Mouse (Mus musculus): ENCODE data around the gene Olfr133.
"Not testable (repeated sequence)": the region's sequence is repeated elsewhere in the genome, so short reads cannot be mapped to it uniquely, and the experiment has no call there.

Gene Olfr133

DNA sequence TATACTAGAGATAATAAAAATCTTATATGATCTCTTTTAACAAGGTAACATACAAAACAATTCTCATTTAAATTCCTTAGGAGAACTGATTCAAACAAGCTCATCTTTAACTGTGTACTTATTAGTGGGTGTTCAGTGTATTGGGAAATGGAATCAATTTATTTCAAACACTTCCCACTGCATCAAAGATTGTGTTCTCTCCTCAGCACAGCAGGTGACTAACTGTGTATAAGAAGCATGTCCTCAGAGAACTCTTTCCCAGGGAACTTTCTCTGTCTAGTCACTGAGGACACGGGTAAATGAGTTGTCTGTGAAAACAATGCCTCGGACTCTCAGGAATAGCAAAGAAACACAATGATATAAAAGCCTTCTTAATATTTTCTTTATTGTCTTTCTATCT lies at the start of gene Olfr133:
Gene Olfr133 (plus strand): TSS at position 301 of the 400 bp plus-strand sequence.
- no peak for DNase-seq (ENCODE audit: low read depth, low spot score)

- DNase-seq (ENCODE audit: low read depth, low spot score): not testable (repeated sequence)
Measured at GRCm38 (mm10) chr17:38124199-38124598, 20.9 kb upstream of the Olfr133 start.

DNA sequence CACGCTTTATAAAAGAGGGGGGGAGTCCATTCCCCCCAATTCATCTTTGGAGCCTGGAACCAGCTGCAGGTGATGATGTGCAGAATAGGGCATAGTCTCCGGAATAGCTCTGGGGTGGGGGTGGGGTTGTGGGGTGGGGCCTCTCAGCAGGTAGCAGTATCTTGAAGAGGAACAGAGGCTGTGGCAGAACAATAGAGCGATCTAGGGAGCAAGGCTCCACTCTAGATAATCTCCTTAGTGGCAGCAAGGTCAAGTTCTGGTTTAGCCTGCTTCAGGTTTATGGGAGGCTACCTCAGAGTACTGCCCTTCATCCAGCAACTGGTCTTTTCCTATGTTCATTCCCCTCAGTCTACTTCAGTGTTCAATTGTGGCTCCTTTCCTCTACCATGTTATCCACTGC lies 19.7 kb upstream of the Olfr133 start:
- DNase-seq (ENCODE audit: low read depth, low spot score): not testable (repeated sequence)

DNA sequence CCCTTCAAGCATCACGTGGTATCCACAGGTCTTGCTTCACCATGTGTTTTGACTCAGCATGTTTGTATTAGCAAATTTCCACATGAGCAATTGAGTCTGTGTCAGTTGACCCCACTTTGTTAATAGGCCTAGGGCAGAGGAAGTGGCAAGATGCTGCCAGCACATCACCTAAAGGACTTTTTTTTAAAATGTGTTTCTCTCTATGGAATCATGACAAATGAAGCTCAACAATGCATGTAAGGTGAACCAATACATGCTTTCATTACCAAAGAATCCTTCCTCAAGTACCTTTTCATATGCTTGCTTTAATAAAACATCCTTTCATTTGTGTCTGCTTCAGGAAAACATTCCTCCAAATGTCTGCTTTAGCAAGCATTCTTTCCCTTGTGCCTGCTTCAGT lies 10.7 kb upstream of the Olfr133 start, which contains the start of gene Olfr132:
Gene Olfr132 (minus strand): TSS at position 101 of the 400 bp plus-strand sequence.
- no peak for DNase-seq (ENCODE audit: low read depth, low spot score)

DNA sequence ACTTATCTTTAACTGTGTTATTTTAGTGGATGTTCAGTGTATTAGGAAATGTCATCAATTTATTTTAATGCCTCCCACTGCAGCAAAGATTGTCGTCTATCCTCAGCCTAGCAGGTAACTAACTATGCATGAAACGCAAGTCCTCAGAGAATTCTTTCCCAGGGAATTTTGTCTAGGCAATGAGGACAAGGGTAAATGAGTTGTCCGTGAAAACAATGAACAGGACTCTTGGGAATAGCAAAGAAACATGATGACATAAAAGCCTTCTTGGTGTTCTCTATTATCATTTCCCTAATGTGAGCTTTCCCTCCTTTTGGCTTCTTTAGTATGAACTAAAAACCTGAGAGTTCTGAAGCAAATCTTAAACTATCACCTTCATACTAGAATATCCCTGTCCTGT lies 26.0 kb downstream of the Olfr133 start, which contains the start of gene Olfr134:
Gene Olfr134 (plus strand): TSS at position 301 of the 400 bp plus-strand sequence.
- DNase-seq (ENCODE audit: low read depth, low spot score): no peak
